Mouse (Mus musculus) megakaryocyte, embryonic 14.5 days (primary cell): ENCODE data around the gene Olfr830.

Experiments used
- FLI1 ChIP-seq: IDR thresholded peaks from 2 replicates; pipeline ENCODE4 v1.6.1; 2012; ENCODE audit warnings: low read length, inconsistent platforms, mixed read lengths
- GATA1 ChIP-seq: IDR thresholded peaks from 3 replicates; pipeline ENCODE4 v1.6.1; 2012; ENCODE audit warnings: mixed read lengths, low read length, inconsistent platforms, borderline replicate concordance

DNA sequence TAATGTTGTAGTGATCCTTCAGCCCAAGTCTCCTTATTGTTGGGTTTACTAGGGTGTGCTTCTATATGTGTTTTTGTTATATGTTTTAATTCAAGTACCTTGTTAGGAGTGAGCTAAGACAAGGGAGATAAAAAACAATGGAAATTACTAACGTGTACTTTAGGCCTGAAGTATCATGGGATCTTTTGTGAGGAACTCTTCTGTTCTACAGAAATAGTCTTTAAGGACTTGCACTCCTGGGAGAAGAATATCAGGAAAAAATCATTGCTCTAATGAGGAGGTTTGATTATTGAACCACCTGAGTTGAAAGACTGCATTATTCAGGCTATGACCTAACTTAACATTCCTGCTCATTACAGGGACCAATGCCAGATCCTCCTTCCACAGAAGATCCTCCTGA lies 19.9 kb upstream of the Olfr830 start, which contains the start of gene Olfr829:
- TF ChIP-seq GATA1 (no peak), FLI1 (no peak)
